ENCODE assay signal across 26 mouse cellular contexts in genomic region chr7:69877031-69877430, GRCm38 (mm10).
DNase-seq lines count a peak whose midpoint lies in the region; ATAC-seq and TF ChIP-seq lines count a peak whose summit lies in the region.
"Had no signal": no experiment of that assay in that cellular context is flagged by ENCODE, and none has a peak within 500 bp of the region (broad histone marks: within the 10 kb centered on the region; RNA-seq: fewer than 3 reads in every experiment).

No protein-coding gene starts in this region.

- H3K36me3 ChIP-seq in kidney, postnatal 0 days (ENCODE audit: insufficient read depth, low read length): no peaks in the 10 kb centered on the region
- no peaks in the 10 kb centered on the region for H3K36me3 ChIP-seq in forebrain, embryonic 15.5 days
- H3K36me3 ChIP-seq: embryonic facial prominence, embryonic 13.5 days; embryonic facial prominence, embryonic 15.5 days; G1E had no signal

- peak; percentile 7 for DNase-seq in kidney, postnatal 0 days (ENCODE audit: low spot score)
- DNase-seq in kidney, postnatal 10 days: no peak
- peak; percentile 18 for DNase-seq in 3134 (ENCODE audit: extremely low read depth, insufficient read length, low spot score)
- DNase-seq in Muller cell, postnatal 12 days (ENCODE audit: inconsistent ontology term): peak; percentile 3
- DNase-seq in left cerebral cortex, adult 2 months (ENCODE audit: extremely low spot score in 1 of 2, low spot score in 2 of 2): no peak
- DNase-seq: adrenal gland, adult 8-10 months; adrenal gland, postnatal 14 days; adrenal gland, postnatal 36 days; B cell, adult 2 months; cerebellum, adult 11-12 months; cerebellum, adult 8-10 months; cerebellum, adult 9-11 months; cerebellum, postnatal 14 days; cerebellum, postnatal 36 days; embryo, embryonic 11 days had no signal

- no peak for ATAC-seq in kidney, postnatal 0 days (replicated peaks; ENCODE audit: low FRiP score, low read depth)
- ATAC-seq in forebrain, embryonic 15.5 days (replicated peaks): no peak
- ATAC-seq: activated CD4-positive, CD25-positive, alpha-beta regulatory T cell, adult 4 months; CD4-positive, CD25-positive, alpha-beta regulatory T cell, adult 4 months; forebrain, embryonic 13.5 days; forebrain, embryonic 16.5 days; Patski had no signal

- H3K27ac ChIP-seq in kidney, postnatal 0 days: no peak overlapping the region
- H3K27ac ChIP-seq in embryonic fibroblast, embryonic 13.5 days (ENCODE audit: insufficient read depth, low read length): peak overlapping the region; percentile 52
- H3K27ac ChIP-seq in left cerebral cortex, adult 2 months: no peak overlapping the region
- no peak overlapping the region for H3K27ac ChIP-seq in forebrain, embryonic 15.5 days (replicated peaks)
- H3K27ac ChIP-seq: embryonic facial prominence, embryonic 13.5 days; embryonic facial prominence, embryonic 15.5 days; forebrain, embryonic 13.5 days had no signal

- no peaks in the 10 kb centered on the region for H3K9me3 ChIP-seq in kidney, postnatal 0 days (replicated peaks; ENCODE audit: low read length)
- H3K9me3 ChIP-seq in forebrain, embryonic 15.5 days: peaks cover 9% of the 10 kb centered on the region; the same call in 1 of the 2 replicates
- H3K9me3 ChIP-seq: embryonic facial prominence, embryonic 13.5 days; embryonic facial prominence, embryonic 15.5 days; forebrain, embryonic 13.5 days had no signal

- H3K4me1 ChIP-seq in kidney, postnatal 0 days (replicated peaks; ENCODE audit: insufficient read depth, low read length): no peaks in the 10 kb centered on the region
- H3K4me1 ChIP-seq in embryonic fibroblast, embryonic 13.5 days (ENCODE audit: control insufficient read depth, insufficient read depth, low read length): 0 out of 2 replicates have a peak, but pooled peaks cover 2% of the 10 kb centered on the region
- H3K4me1 ChIP-seq in forebrain, embryonic 15.5 days: no peaks in the 10 kb centered on the region
- H3K4me1 ChIP-seq: embryonic facial prominence, embryonic 13.5 days; embryonic facial prominence, embryonic 15.5 days; forebrain, embryonic 13.5 days had no signal

- H3K9ac ChIP-seq in kidney, postnatal 0 days (ENCODE audit: low read depth, low read length): no peak overlapping the region
- H3K9ac ChIP-seq in forebrain, embryonic 15.5 days (replicated peaks): no peak overlapping the region
- H3K9ac ChIP-seq: embryonic facial prominence, embryonic 13.5 days; embryonic facial prominence, embryonic 15.5 days; forebrain, embryonic 13.5 days had no signal

- no peak for TF ChIP-seq CTCF in kidney, postnatal 0 days (IDR thresholded peaks at IDR 0.05; ENCODE audit: low read depth)
- no peak for TF ChIP-seq CTCF in embryonic fibroblast, embryonic 13.5 days (IDR thresholded peaks at IDR 0.05; ENCODE audit: borderline replicate concordance, insufficient read depth, low read length)
- no peak for TF ChIP-seq CTCF in left cerebral cortex, adult 2 months (IDR thresholded peaks at IDR 0.05)

- H3K4me3 ChIP-seq in kidney, postnatal 0 days (replicated peaks; ENCODE audit: low read depth, low read length): no peak overlapping the region
- H3K4me3 ChIP-seq in embryonic fibroblast, embryonic 13.5 days (ENCODE audit: insufficient read depth, low read length): no peak overlapping the region
- H3K4me3 ChIP-seq in left cerebral cortex, adult 2 months: no peak overlapping the region
- no peak overlapping the region for H3K4me3 ChIP-seq in forebrain, embryonic 15.5 days
- H3K4me3 ChIP-seq: embryonic facial prominence, embryonic 13.5 days; embryonic facial prominence, embryonic 15.5 days; forebrain, embryonic 13.5 days had no signal

- H3K4me2 ChIP-seq in kidney, postnatal 0 days (ENCODE audit: low read length): no peak overlapping the region
- no peak overlapping the region for H3K4me2 ChIP-seq in forebrain, embryonic 15.5 days (replicated peaks)
- H3K4me2 ChIP-seq: embryonic facial prominence, embryonic 13.5 days; embryonic facial prominence, embryonic 15.5 days; forebrain, embryonic 13.5 days had no signal

- no peak for TF ChIP-seq POLR2A in embryonic fibroblast, embryonic 13.5 days (IDR thresholded peaks at IDR 0.05; ENCODE audit: low read depth, low read length)

- H3K27me3 ChIP-seq in kidney, postnatal 0 days (ENCODE audit: insufficient read depth, low read length): no peaks in the 10 kb centered on the region
- H3K27me3 ChIP-seq in forebrain, embryonic 15.5 days: no peaks in the 10 kb centered on the region
- H3K27me3 ChIP-seq: CH12.LX; embryonic facial prominence, embryonic 13.5 days; embryonic facial prominence, embryonic 15.5 days; forebrain, embryonic 13.5 days; Patski had no signal

- intact Hi-C loops in left cerebral cortex, adult 2 months (cut with DNase I): no loop called here

Comparison
In these comparisons a context has a peak if more than half of its experiments do, and no peak if none do; other contexts are left out.
1. DNase-seq: peak in kidney, postnatal 0 days (single experiment), 3134 (single experiment) and Muller cell, postnatal 12 days (single experiment); none in kidney, postnatal 10 days (single experiment) and left cerebral cortex, adult 2 months (0 of 2).